Mouse (Mus musculus): ENCODE results near the gene Szrd1. TPM values are rescaled to one million over a fixed set of nuclear protein-coding genes. Genes with fewer than 3 reads are reported as not detected.

The Szrd1 gene
- polyA plus RNA-seq, 1 experiment = 54.2 TPM

- H3K27me3 ChIP-seq (ENCODE audit: control insufficient read depth, insufficient read depth, low read length) = no peaks in the 10 kb centered on the region
- WGBS = under 1% methylated on average over 67 of the region's 67 CpGs
- H3K4me1 ChIP-seq (replicated peaks; ENCODE audit: control insufficient read depth, insufficient read depth, low read length) = peaks cover 13% of the 10 kb centered on the region
- H3K36me3 ChIP-seq (ENCODE audit: control insufficient read depth, insufficient read depth, low read length) = peaks cover 10% of the 10 kb centered on the region; the same call in 1 of the 2 replicates
- peak within 1 kb of the TSS; percentile 94 for H3K4me3 ChIP-seq (ENCODE audit: control insufficient read depth, insufficient read depth, low read length)
- H3K27ac ChIP-seq (ENCODE audit: control insufficient read depth, insufficient read depth, low read length) = no peak within 1 kb of the TSS
- peak; percentile 95 for DNase-seq
- TF ChIP-seq POLR2A (IDR thresholded peaks at IDR 0.05; ENCODE audit: control insufficient read depth, extremely low read depth, insufficient read depth, low read length, poor library complexity) = peak; percentile 86
- TF ChIP-seq CTCF (IDR thresholded peaks at IDR 0.05; ENCODE audit: borderline replicate concordance, control insufficient read depth, extremely low read depth, insufficient read depth, low read length, poor library complexity) = peak; percentile 87
Measured at GRCm38 (mm10) chr4:141077681-141078509, 61.7 kb downstream of the Szrd1 start, which contains the start of gene Necap2. Gene Necap2, minus strand, starts transcription at chr4:141078357.

GRCm38 (mm10) chr4:141076761-141077506, 62.6 kb downstream of the Szrd1 start:
- peak overlapping the region; percentile 94 for H3K4me3 ChIP-seq (ENCODE audit: control insufficient read depth, insufficient read depth, low read length)
- peaks cover 13% of the 10 kb centered on the region for H3K4me1 ChIP-seq (replicated peaks; ENCODE audit: control insufficient read depth, insufficient read depth, low read length)
- H3K36me3 ChIP-seq (ENCODE audit: control insufficient read depth, insufficient read depth, low read length) = peaks cover 12% of the 10 kb centered on the region; the same call in 1 of the 2 replicates
- WGBS = 18% methylated on average over 17 of the region's 17 CpGs
- TF ChIP-seq POLR2A (IDR thresholded peaks at IDR 0.05; ENCODE audit: control insufficient read depth, extremely low read depth, insufficient read depth, low read length, poor library complexity) = no peak
- no peak for TF ChIP-seq CTCF (IDR thresholded peaks at IDR 0.05; ENCODE audit: borderline replicate concordance, control insufficient read depth, extremely low read depth, insufficient read depth, low read length, poor library complexity)
- DNase-seq = no peak
- H3K27me3 ChIP-seq (ENCODE audit: control insufficient read depth, insufficient read depth, low read length) = no peaks in the 10 kb centered on the region
- no peak overlapping the region for H3K27ac ChIP-seq (ENCODE audit: control insufficient read depth, insufficient read depth, low read length)

GRCm38 (mm10) chr4:141074109-141074508, 65.5 kb downstream of the Szrd1 start:
- peaks cover 26% of the 10 kb centered on the region for H3K36me3 ChIP-seq (ENCODE audit: control insufficient read depth, insufficient read depth, low read length)
- no peak overlapping the region for H3K27ac ChIP-seq (ENCODE audit: control insufficient read depth, insufficient read depth, low read length)
- DNase-seq = no peak
- WGBS = 98% methylated on average over 4 of the region's 4 CpGs
- H3K4me3 ChIP-seq (ENCODE audit: control insufficient read depth, insufficient read depth, low read length) = no peak overlapping the region
- H3K4me1 ChIP-seq (replicated peaks; ENCODE audit: control insufficient read depth, insufficient read depth, low read length) = peaks cover 13% of the 10 kb centered on the region
- TF ChIP-seq POLR2A (IDR thresholded peaks at IDR 0.05; ENCODE audit: control insufficient read depth, extremely low read depth, insufficient read depth, low read length, poor library complexity) (no peak), CTCF (IDR thresholded peaks at IDR 0.05; ENCODE audit: borderline replicate concordance, control insufficient read depth, extremely low read depth, insufficient read depth, low read length, poor library complexity) (no peak)
- no peaks in the 10 kb centered on the region for H3K27me3 ChIP-seq (ENCODE audit: control insufficient read depth, insufficient read depth, low read length)

- Histone ChIP-seq H3K27me3 (ENCODE audit: control insufficient read depth, insufficient read depth, low read length) (no peaks in the 10 kb centered on the region), H3K27ac (ENCODE audit: control insufficient read depth, insufficient read depth, low read length) (no peak overlapping the region), H3K4me3 (ENCODE audit: control insufficient read depth, insufficient read depth, low read length) (no peak overlapping the region), H3K4me1 (replicated peaks; ENCODE audit: control insufficient read depth, insufficient read depth, low read length) (peaks cover 13% of the 10 kb centered on the region), H3K36me3 (ENCODE audit: control insufficient read depth, insufficient read depth, low read length) (peaks cover 30% of the 10 kb centered on the region)
- WGBS = 98% methylated on average over 9 of the region's 9 CpGs
- TF ChIP-seq CTCF (IDR thresholded peaks at IDR 0.05; ENCODE audit: borderline replicate concordance, control insufficient read depth, extremely low read depth, insufficient read depth, low read length, poor library complexity) (no peak), POLR2A (IDR thresholded peaks at IDR 0.05; ENCODE audit: control insufficient read depth, extremely low read depth, insufficient read depth, low read length, poor library complexity) (no peak)
- DNase-seq = no peak
Measured at GRCm38 (mm10) chr4:141073661-141074060, 65.9 kb downstream of the Szrd1 start.

- Histone ChIP-seq H3K36me3 (ENCODE audit: control insufficient read depth, insufficient read depth, low read length) (peaks cover 42% of the 10 kb centered on the region), H3K4me3 (ENCODE audit: control insufficient read depth, insufficient read depth, low read length) (no peak overlapping the region), H3K4me1 (replicated peaks; ENCODE audit: control insufficient read depth, insufficient read depth, low read length) (peaks cover 13% of the 10 kb centered on the region), H3K27ac (ENCODE audit: control insufficient read depth, insufficient read depth, low read length) (no peak overlapping the region), H3K27me3 (ENCODE audit: control insufficient read depth, insufficient read depth, low read length) (no peaks in the 10 kb centered on the region)
- TF ChIP-seq POLR2A (IDR thresholded peaks at IDR 0.05; ENCODE audit: control insufficient read depth, extremely low read depth, insufficient read depth, low read length, poor library complexity) (no peak), CTCF (IDR thresholded peaks at IDR 0.05; ENCODE audit: borderline replicate concordance, control insufficient read depth, extremely low read depth, insufficient read depth, low read length, poor library complexity) (no peak)
- 97% methylated on average over 11 of the region's 11 CpGs for WGBS
- DNase-seq = no peak
Measured at GRCm38 (mm10) chr4:141072502-141072901, 67.1 kb downstream of the Szrd1 start.

- TF ChIP-seq POLR2A (IDR thresholded peaks at IDR 0.05; ENCODE audit: control insufficient read depth, extremely low read depth, insufficient read depth, low read length, poor library complexity) (no peak), CTCF (IDR thresholded peaks at IDR 0.05; ENCODE audit: borderline replicate concordance, control insufficient read depth, extremely low read depth, insufficient read depth, low read length, poor library complexity) (peak; percentile 68; the same call in 1 of the 2 replicates)
- 68% methylated on average over 4 of the region's 4 CpGs for WGBS
- peaks cover 53% of the 10 kb centered on the region for H3K36me3 ChIP-seq (ENCODE audit: control insufficient read depth, insufficient read depth, low read length)
- H3K4me1 ChIP-seq (replicated peaks; ENCODE audit: control insufficient read depth, insufficient read depth, low read length) = no peaks in the 10 kb centered on the region
- DNase-seq = peak; percentile 57
- no peak overlapping the region for H3K27ac ChIP-seq (ENCODE audit: control insufficient read depth, insufficient read depth, low read length)
- no peak overlapping the region for H3K4me3 ChIP-seq (ENCODE audit: control insufficient read depth, insufficient read depth, low read length)
- no peaks in the 10 kb centered on the region for H3K27me3 ChIP-seq (ENCODE audit: control insufficient read depth, insufficient read depth, low read length)
Measured at GRCm38 (mm10) chr4:141069731-141070130, 69.8 kb downstream of the Szrd1 start.

All from thymus, adult 2 months (tissue).